Mouse (Mus musculus) small intestine, adult 2 months (tissue): ENCODE results near the gene Vps37c. TPM values are rescaled to one million over a fixed set of nuclear protein-coding genes. Genes with fewer than 3 reads are reported as not detected.

Source experiments
- H3K27ac ChIP-seq: fragments of 200-500 bp; 2 replicates; pipeline ENCODE4 v1.5.1; 2012; ENCODE audit warnings: low read depth, low read length, control low read depth, inconsistent platforms; ENCODE audit not compliant: insufficient read depth
- H3K27me3 ChIP-seq: fragments of 200-500 bp; 2 replicates; pipeline ENCODE4 v1.6.1; 2012; ENCODE audit warnings: mild to moderate bottlenecking, moderate library complexity, low read length, inconsistent platforms; ENCODE audit not compliant: control insufficient read depth, insufficient read depth
- H3K36me3 ChIP-seq: fragments of 200-500 bp; 2 replicates; pipeline ENCODE4 v1.6.1; 2012; ENCODE audit warnings: mild to moderate bottlenecking, low read length, control low read depth, inconsistent platforms; ENCODE audit not compliant: control insufficient read depth, insufficient read depth
- H3K4me1 ChIP-seq: fragments of 200-500 bp; 2 replicates; pipeline ENCODE4 v1.6.1; 2012; ENCODE audit warnings: low read length, inconsistent platforms, mixed read lengths; ENCODE audit not compliant: control insufficient read depth, insufficient read depth, insufficient read length
- H3K4me3 ChIP-seq: fragments of 200-500 bp; 2 replicates; pipeline ENCODE4 v1.5.1; 2012; ENCODE audit warnings: low read depth, mild to moderate bottlenecking, control low read depth, inconsistent platforms, low read length, moderate library complexity
- CTCF ChIP-seq: fragments of 200-500 bp; IDR thresholded peaks from 2 replicates; pipeline ENCODE4 v1.5.1; 2012; ENCODE audit warnings: low read depth, mild to moderate bottlenecking, control low read depth, inconsistent platforms, low read length, moderate library complexity, mixed read lengths; ENCODE audit not compliant: insufficient replicate concordance, insufficient read length; ENCODE audit errors: extremely low read depth
- POLR2A ChIP-seq: fragments of 200-500 bp; IDR thresholded peaks from 2 replicates; pipeline ENCODE4 v1.6.1; 2012; ENCODE audit warnings: low read depth, mild to moderate bottlenecking, control low read depth, inconsistent platforms, low read length, moderate library complexity
- WGBS: fragments of 180-500 bp; shearing (Covaris S2); methylation state at CpG from one replicate; pipeline ENCODE4 v1.1.7; 2018; 5-methylcytosine and 5-hydroxymethylcytosine counted together
- polyA plus RNA-seq: library from polyadenylated mRNA; depleted of rRNA; stranded (reverse); fragments of >200 nt; gene quantifications from 2 replicates; pipeline ENCODE4 v1.2.3, GENCODE M21; 2012

The Vps37c gene
- polyA plus RNA-seq, 1 experiment = 37.6 TPM

DNA sequence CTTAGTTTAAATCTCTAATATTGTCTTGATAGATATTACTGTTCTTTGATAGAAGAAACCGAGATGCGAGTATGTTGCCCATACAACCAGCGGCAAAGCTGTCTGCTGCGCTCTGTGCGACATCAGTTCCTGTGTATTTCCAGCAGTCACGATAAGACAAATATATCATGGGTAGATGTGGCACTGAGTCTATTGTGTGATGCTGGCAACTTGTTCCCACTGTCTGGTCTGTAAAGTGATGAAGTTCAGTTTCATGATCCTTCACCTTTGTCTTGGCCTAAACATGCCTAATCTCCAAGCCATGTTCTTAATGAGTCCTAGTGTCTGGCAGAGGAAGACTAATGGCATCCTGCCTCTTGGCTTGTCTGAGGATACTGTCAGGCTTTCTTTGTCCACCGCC, 44.2 kb downstream of the Vps37c start:
- Histone ChIP-seq H3K36me3 (no peaks in the 10 kb centered on the region), H3K27me3 (no peaks in the 10 kb centered on the region), H3K4me3 (no peak overlapping the region), H3K27ac (no peak overlapping the region), H3K4me1 (no peaks in the 10 kb centered on the region)
- TF ChIP-seq CTCF (no peak), POLR2A (no peak)
- WGBS = 92% methylated on average over 7 of the region's 7 CpGs

GRCm38 (mm10) chr19:10733501-10734127, 45.1 kb downstream of the Vps37c start:
- H3K27me3 ChIP-seq = no peaks in the 10 kb centered on the region
- no peaks in the 10 kb centered on the region for H3K36me3 ChIP-seq
- WGBS = 81% methylated on average over 10 of the region's 10 CpGs
- H3K27ac ChIP-seq = no peak overlapping the region
- no peak for TF ChIP-seq POLR2A
- TF ChIP-seq CTCF = no peak
- no peak overlapping the region for H3K4me3 ChIP-seq
- H3K4me1 ChIP-seq = no peaks in the 10 kb centered on the region

- H3K36me3 ChIP-seq = no peaks in the 10 kb centered on the region
- H3K4me1 ChIP-seq = no peaks in the 10 kb centered on the region
- no peaks in the 10 kb centered on the region for H3K27me3 ChIP-seq
- WGBS = 77% methylated on average over 7 of the region's 7 CpGs
- TF ChIP-seq POLR2A = no peak
- no peak for TF ChIP-seq CTCF
- H3K4me3 ChIP-seq = no peak overlapping the region
- H3K27ac ChIP-seq = no peak overlapping the region
Observed at GRCm38 (mm10) chr19:10734554-10734953, 46.0 kb downstream of the Vps37c start.

- Histone ChIP-seq H3K27me3 (no peaks in the 10 kb centered on the region), H3K27ac (no peak overlapping the region), H3K36me3 (no peaks in the 10 kb centered on the region), H3K4me1 (no peaks in the 10 kb centered on the region), H3K4me3 (no peak overlapping the region)
- 64% methylated on average over 3 of the region's 3 CpGs for WGBS
- TF ChIP-seq CTCF = no peak
- no peak for TF ChIP-seq POLR2A
Observed at GRCm38 (mm10) chr19:10735061-10735460, 46.5 kb downstream of the Vps37c start.

GRCm38 (mm10) chr19:10735861-10736260, 47.3 kb downstream of the Vps37c start:
- H3K27ac ChIP-seq = no peak overlapping the region
- H3K36me3 ChIP-seq = no peaks in the 10 kb centered on the region
- 88% methylated on average over 7 of the region's 7 CpGs for WGBS
- H3K27me3 ChIP-seq = no peaks in the 10 kb centered on the region
- H3K4me1 ChIP-seq = no peaks in the 10 kb centered on the region
- no peak for TF ChIP-seq CTCF
- H3K4me3 ChIP-seq = no peak overlapping the region

GRCm38 (mm10) chr19:10738038-10738437, 49.5 kb downstream of the Vps37c start:
- H3K4me3 ChIP-seq = peak overlapping the region; percentile 36; the same call in 1 of the 2 replicates
- H3K36me3 ChIP-seq = no peaks in the 10 kb centered on the region
- WGBS = 92% methylated on average over 6 of the region's 6 CpGs
- H3K4me1 ChIP-seq = 0 out of 2 replicates have a peak, but pooled peaks cover 3% of the 10 kb centered on the region
- H3K27ac ChIP-seq = no peak overlapping the region
- no peaks in the 10 kb centered on the region for H3K27me3 ChIP-seq
- TF ChIP-seq CTCF (no peak), POLR2A (no peak)

DNA sequence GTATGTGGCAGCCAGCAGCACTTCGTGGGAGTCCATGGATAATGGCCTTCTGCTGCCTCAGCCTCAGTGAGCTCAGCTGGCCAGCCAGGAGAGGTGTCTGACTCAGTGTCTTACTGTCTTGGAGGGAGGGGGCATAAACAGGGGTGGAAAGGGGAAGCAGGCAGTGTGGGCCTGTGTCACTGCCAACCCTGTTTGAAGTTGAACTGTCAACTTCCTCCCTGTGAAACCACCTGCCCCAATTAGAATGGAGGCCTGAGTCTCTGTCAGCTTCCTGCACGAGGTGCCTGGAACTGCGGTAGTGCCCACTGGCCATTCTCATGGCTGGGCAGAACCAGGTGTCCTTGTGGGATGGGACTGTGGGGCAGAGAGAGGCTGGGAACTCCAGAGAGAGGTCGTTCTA, 50.3 kb downstream of the Vps37c start, which contains the start of gene Cd5:
Gene Cd5 (minus strand): TSS at position 192 of the 400 bp plus-strand sequence.
- WGBS = 58% methylated on average over 4 of the region's 4 CpGs
- Histone ChIP-seq H3K27ac (no peak within 1 kb of the TSS), H3K4me3 (peak within 1 kb of the TSS; percentile 36), H3K36me3 (no peaks in the 10 kb centered on the region), H3K27me3 (no peaks in the 10 kb centered on the region), H3K4me1 (0 out of 2 replicates have a peak, but pooled peaks cover 3% of the 10 kb centered on the region)
- TF ChIP-seq CTCF = no peak
- TF ChIP-seq POLR2A = no peak
